Mouse (Mus musculus) forebrain, postnatal 0 days (tissue): ENCODE measurements around the gene Col12a1. TPM values are rescaled to one million over a fixed set of nuclear protein-coding genes. Genes with fewer than 3 reads are reported as not detected.

ENCODE experiments used
- ATAC-seq: fragments of 200-750 bp; cut with Nextera tagmentation; 2 replicates; pipeline ENCODE4 v1.8.0; 2017; ENCODE audit warnings: mild to moderate bottlenecking, moderate library complexity
- DNase-seq: peaks from one replicate; pipeline ENCODE4 v3.0.0-alpha.2; 2015
- H3K27ac ChIP-seq: fragments of 300-500 bp; sonication (generic); 2 replicates; pipeline ENCODE4 v1.5.1; 2014; ENCODE audit warnings: low read depth, mild to moderate bottlenecking, antibody characterized with exemption, low read length, moderate library complexity, mixed read lengths
- H3K27me3 ChIP-seq: fragments of 300-500 bp; sonication (generic); 2 replicates; pipeline ENCODE4 v1.6.1; 2014; ENCODE audit warnings: mild to moderate bottlenecking, low read length, mixed read lengths; ENCODE audit not compliant: insufficient read depth
- H3K36me3 ChIP-seq: fragments of 300-500 bp; sonication (generic); 2 replicates; pipeline ENCODE4 v1.6.1; 2014; ENCODE audit warnings: mild to moderate bottlenecking, moderate library complexity; ENCODE audit not compliant: insufficient read depth
- H3K4me1 ChIP-seq: fragments of 300-500 bp; sonication (generic); 2 replicates; pipeline ENCODE4 v1.6.1; 2014; ENCODE audit warnings: antibody characterized with exemption; ENCODE audit not compliant: insufficient read depth
- H3K4me2 ChIP-seq: fragments of 300-500 bp; sonication (generic); 2 replicates; pipeline ENCODE4 v1.6.1; 2014; ENCODE audit warnings: low read depth, mild to moderate bottlenecking, moderate library complexity
- H3K4me3 ChIP-seq: fragments of 300-500 bp; sonication (generic); 2 replicates; pipeline ENCODE4 v1.5.1; 2014; ENCODE audit warnings: low read depth, low read length, mixed read lengths
- H3K9ac ChIP-seq: fragments of 300-500 bp; sonication (generic); 2 replicates; pipeline ENCODE4 v1.6.1; 2014; ENCODE audit warnings: mild to moderate bottlenecking
- H3K9me3 ChIP-seq: fragments of 300-500 bp; sonication (generic); 2 replicates; pipeline ENCODE4 v1.6.1; 2016; ENCODE audit warnings: low read length
- CTCF ChIP-seq: sonication (generic); IDR thresholded peaks from 2 replicates; pipeline ENCODE4 v1.5.1; 2016; ENCODE audit warnings: antibody characterized with exemption, control low read depth, low read depth
- WGBS: fragments of 180-500 bp; shearing (Covaris S2); extraction: QIAGEN DNeasy Blood & Tissue Kit; methylation state at CpG from one replicate; pipeline ENCODE4 v1.1.7; 2014; 5-methylcytosine and 5-hydroxymethylcytosine counted together
- polyA plus RNA-seq: library from polyadenylated mRNA; unstranded; fragments of >200 nt; fragmentation: Nextera tagmentation; extraction: Ambion mirVana; gene quantifications from 2 replicates; pipeline ENCODE4 v1.2.1, GENCODE M21; 2015
- total RNA-seq: library from RNA; depleted of rRNA; stranded (reverse); fragments of >200 nt; gene quantifications from 2 replicates; pipeline ENCODE4 v1.2.3, GENCODE M21; 2014

The Col12a1 gene
- total and polyA plus RNA-seq, 2 experiments from 2014 or later = 7.0 to 29.8 TPM

DNA sequence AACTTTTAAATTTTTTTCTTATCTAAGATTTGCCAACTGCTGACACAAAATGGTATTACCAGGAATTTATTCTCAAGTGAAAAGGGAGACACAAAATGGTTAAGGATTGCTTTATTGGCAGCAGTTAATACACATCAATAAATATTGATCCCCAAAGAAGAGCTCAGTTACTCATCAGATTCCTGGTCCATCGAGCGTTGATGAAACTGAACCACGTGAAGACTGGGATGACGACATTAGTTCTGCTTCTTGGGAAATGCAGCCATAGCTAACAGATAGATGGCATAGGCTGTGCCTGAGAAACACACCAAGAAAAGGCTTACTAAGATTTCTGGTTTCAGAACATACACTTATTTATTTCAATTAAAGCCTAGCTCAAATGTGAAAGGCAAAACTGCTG lies 36.7 kb upstream of the Col12a1 start:
- ATAC-seq = no peak
- DNase-seq = no peak
- no peak for TF ChIP-seq CTCF
- H3K4me2 ChIP-seq = no peak overlapping the region
- peaks cover 7% of the 10 kb centered on the region for H3K4me1 ChIP-seq
- H3K27ac ChIP-seq = no peak overlapping the region
- no peak overlapping the region for H3K4me3 ChIP-seq
- H3K9ac ChIP-seq = no peak overlapping the region
- 98% methylated on average over 4 of the region's 4 CpGs for WGBS
- H3K27me3 ChIP-seq = no peaks in the 10 kb centered on the region
- peaks cover 22% of the 10 kb centered on the region for H3K36me3 ChIP-seq
- H3K9me3 ChIP-seq = no peaks in the 10 kb centered on the region

GRCm38 (mm10) chr9:79751846-79752245 lies 33.2 kb upstream of the Col12a1 start:
- no peak overlapping the region for H3K4me3 ChIP-seq
- peaks cover 20% of the 10 kb centered on the region for H3K36me3 ChIP-seq
- no peaks in the 10 kb centered on the region for H3K9me3 ChIP-seq
- no peak overlapping the region for H3K4me2 ChIP-seq
- 89% methylated on average over 8 of the region's 8 CpGs for WGBS
- H3K9ac ChIP-seq = no peak overlapping the region
- H3K4me1 ChIP-seq = no peaks in the 10 kb centered on the region
- DNase-seq (no peak), ATAC-seq (no peak)
- TF ChIP-seq CTCF = no peak
- H3K27ac ChIP-seq = no peak overlapping the region
- no peaks in the 10 kb centered on the region for H3K27me3 ChIP-seq

DNA sequence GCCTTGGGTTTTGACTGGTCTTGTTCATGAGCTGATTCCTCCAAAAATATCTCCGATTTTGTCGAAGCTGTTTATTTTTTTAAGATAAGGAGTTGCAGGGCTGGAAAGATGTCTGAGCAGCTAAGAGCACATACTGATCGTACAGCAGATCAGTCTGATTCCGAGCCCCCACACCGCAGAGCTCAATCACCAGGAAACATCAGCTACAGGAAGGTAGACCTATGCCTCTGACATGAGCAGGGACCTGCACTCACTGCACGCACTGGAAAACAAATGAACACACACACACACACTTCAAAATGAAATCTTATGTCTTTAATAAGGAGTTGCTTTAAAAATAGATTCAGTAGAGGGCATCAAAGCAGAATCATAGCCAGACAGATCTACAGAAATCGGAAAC lies 32.1 kb upstream of the Col12a1 start:
- Histone ChIP-seq H3K9ac (no peak overlapping the region), H3K27me3 (no peaks in the 10 kb centered on the region), H3K4me2 (no peak overlapping the region), H3K36me3 (peaks cover 16% of the 10 kb centered on the region), H3K9me3 (no peaks in the 10 kb centered on the region), H3K4me3 (no peak overlapping the region), H3K27ac (no peak overlapping the region), H3K4me1 (no peaks in the 10 kb centered on the region)
- no peak for TF ChIP-seq CTCF
- WGBS = 92% methylated on average over 7 of the region's 7 CpGs
- ATAC-seq (no peak), DNase-seq (no peak)

GRCm38 (mm10) chr9:79745036-79745435 lies 26.4 kb upstream of the Col12a1 start:
- Histone ChIP-seq H3K4me1 (no peaks in the 10 kb centered on the region), H3K27me3 (no peaks in the 10 kb centered on the region), H3K4me2 (no peak overlapping the region), H3K36me3 (no peaks in the 10 kb centered on the region), H3K9me3 (no peaks in the 10 kb centered on the region), H3K9ac (no peak overlapping the region), H3K27ac (no peak overlapping the region), H3K4me3 (no peak overlapping the region)
- WGBS = 48% methylated on average over 4 of the region's 4 CpGs
- DNase-seq (no peak), ATAC-seq (no peak)
- TF ChIP-seq CTCF = no peak

- ATAC-seq = no peak
- H3K9ac ChIP-seq = no peak overlapping the region
- DNase-seq = no peak
Observed at GRCm38 (mm10) chr9:79735608-79736007, 17.0 kb upstream of the Col12a1 start.

DNA sequence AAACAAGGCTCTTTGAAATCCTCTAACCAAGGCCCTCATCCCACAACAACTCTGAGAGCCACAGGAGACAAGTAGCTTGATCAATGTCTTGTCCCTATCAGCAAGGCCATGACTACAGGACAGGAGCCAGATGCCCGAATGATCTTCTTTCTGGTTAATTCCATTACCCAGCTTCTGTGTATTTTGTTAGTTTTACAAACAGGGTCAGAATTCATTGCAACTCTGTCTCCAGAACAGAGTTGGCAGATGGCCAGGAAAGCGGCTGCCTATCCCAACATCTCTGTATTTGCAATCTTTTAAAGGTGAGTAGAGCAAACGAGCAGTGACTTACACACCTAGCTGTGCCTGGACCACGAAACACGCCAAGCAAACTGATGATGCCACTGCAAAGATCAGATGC lies 11.7 kb upstream of the Col12a1 start:
- H3K27me3 ChIP-seq = no peaks in the 10 kb centered on the region
- ATAC-seq (no peak), DNase-seq (no peak)
- WGBS = 80% methylated on average over 5 of the region's 5 CpGs
- no peak for TF ChIP-seq CTCF
- H3K27ac ChIP-seq = no peak overlapping the region
- no peak overlapping the region for H3K9ac ChIP-seq
- H3K36me3 ChIP-seq = no peaks in the 10 kb centered on the region
- H3K4me3 ChIP-seq = no peak overlapping the region
- H3K4me2 ChIP-seq = no peak overlapping the region
- no peaks in the 10 kb centered on the region for H3K9me3 ChIP-seq
- no peaks in the 10 kb centered on the region for H3K4me1 ChIP-seq

More at GRCm38 (mm10) chr9:79735608-79736007, 17.0 kb upstream of the Col12a1 start:
- no peak overlapping the region for H3K4me2 ChIP-seq
- no peak overlapping the region for H3K4me3 ChIP-seq
- WGBS = 91% methylated on average over 6 of the region's 6 CpGs
- H3K27me3 ChIP-seq = no peaks in the 10 kb centered on the region
- TF ChIP-seq CTCF = no peak
- no peaks in the 10 kb centered on the region for H3K36me3 ChIP-seq
- H3K9me3 ChIP-seq = no peaks in the 10 kb centered on the region
- H3K4me1 ChIP-seq = no peaks in the 10 kb centered on the region
- H3K27ac ChIP-seq = no peak overlapping the region

DNA sequence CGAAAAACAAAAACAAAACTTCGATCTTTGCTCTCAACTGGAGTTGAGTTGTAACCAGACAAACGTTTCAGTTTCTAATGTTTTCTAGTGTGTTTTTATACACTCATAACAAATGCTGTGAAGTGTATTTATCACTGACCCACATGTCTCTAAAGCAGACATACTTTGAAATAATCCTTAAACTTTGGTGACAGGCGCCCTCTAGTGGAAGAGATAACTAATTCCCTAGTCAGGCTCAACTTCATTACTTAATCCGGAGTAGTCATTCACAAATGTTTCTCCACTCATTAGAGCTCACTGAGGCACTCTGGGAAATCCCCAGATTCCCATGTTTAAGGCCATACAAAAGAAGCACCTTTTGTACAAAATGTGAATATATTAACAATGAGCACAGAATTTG lies 4.5 kb upstream of the Col12a1 start:
- Histone ChIP-seq H3K4me2 (no peak overlapping the region), H3K27me3 (peaks cover 28% of the 10 kb centered on the region), H3K27ac (no peak overlapping the region), H3K9ac (no peak overlapping the region), H3K4me3 (no peak overlapping the region), H3K4me1 (peaks cover 3% of the 10 kb centered on the region; the same call in 1 of the 2 replicates), H3K36me3 (no peaks in the 10 kb centered on the region), H3K9me3 (no peaks in the 10 kb centered on the region)
- 34% methylated on average over 5 of the region's 5 CpGs for WGBS
- peak; percentile 78 for DNase-seq
- peak; percentile 47 for ATAC-seq
- TF ChIP-seq CTCF = peak; percentile 75
